Mouse (Mus musculus): ENCODE results near the gene Mdc1. TPM values are rescaled to one million over a fixed set of nuclear protein-coding genes. Genes with fewer than 3 reads are reported as not detected.
"Not testable (repeated sequence)": the region's sequence is repeated elsewhere in the genome, so short reads cannot be mapped to it uniquely, and the experiment has no call there.

Gene Mdc1
- polyA plus RNA-seq, 1 experiment from 2014 or later = 12.6 TPM

DNA sequence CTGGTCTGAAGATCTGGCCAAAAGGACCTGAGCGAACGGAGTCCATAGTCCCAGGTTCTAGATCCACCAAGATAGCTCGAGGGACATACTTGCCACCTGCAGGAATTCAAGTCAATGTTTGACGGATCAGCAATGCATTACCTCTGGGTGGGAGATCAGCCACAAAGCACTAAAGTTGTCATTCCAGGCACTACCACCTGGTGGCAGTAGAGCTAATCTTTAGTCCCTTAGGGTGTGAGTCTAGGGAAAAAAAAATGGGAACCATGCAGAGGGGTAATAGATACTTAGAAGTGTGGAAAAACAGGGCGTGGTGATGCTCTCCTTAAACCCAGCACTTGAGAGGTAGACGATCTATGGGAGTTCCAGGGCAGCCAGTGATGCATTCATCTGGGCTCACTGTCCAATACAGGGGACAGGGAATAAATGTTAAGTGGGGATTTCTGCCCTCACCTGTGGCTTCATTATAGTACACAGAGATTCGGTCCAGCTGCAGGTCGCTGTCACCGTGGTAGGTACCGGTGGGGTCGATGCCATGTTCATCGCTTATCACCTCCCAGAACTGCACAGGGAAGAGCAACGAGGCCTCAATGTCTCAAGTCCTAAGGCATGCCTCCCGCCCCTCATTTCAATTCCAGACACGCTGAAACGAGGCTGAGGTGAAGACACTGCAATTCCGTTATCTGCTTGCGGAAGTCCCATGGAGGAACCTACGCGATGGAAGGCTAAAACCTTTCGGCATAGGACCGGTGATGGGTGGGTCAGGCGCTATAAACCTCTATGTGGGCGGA is 4.9 kb upstream of the Mdc1 start:
- Histone ChIP-seq H3K36me3 (peaks cover 46% of the 10 kb centered on the region), H3K4me1 (replicated peaks) (peaks cover 40% of the 10 kb centered on the region), H3K9me3 (replicated peaks) (no peaks in the 10 kb centered on the region), H3K27me3 (no peaks in the 10 kb centered on the region), H3K27ac (peak overlapping the region; percentile 96), H3K4me3 (peak overlapping the region; percentile 68), H3K9ac (peak overlapping the region; percentile 85), H3K4me2 (peak overlapping the region; percentile 77)
- ATAC-seq (replicated peaks; ENCODE audit: insufficient number of reproducible peaks, insufficient read depth, low FRiP score, low read depth) = no peak
- WGBS = 6% methylated on average over 24 of the region's 24 CpGs

- peak overlapping the region; percentile 85 for H3K9ac ChIP-seq
- no peaks in the 10 kb centered on the region for H3K9me3 ChIP-seq (replicated peaks)
- H3K4me3 ChIP-seq = peak overlapping the region; percentile 68
- H3K27ac ChIP-seq = peak overlapping the region; percentile 96
- H3K4me2 ChIP-seq = peak overlapping the region; percentile 77
- peaks cover 42% of the 10 kb centered on the region for H3K4me1 ChIP-seq (replicated peaks)
- no peaks in the 10 kb centered on the region for H3K27me3 ChIP-seq
- peaks cover 41% of the 10 kb centered on the region for H3K36me3 ChIP-seq
- WGBS = under 1% methylated on average over 25 of the region's 25 CpGs
- peak; percentile 48 for ATAC-seq (replicated peaks; ENCODE audit: insufficient number of reproducible peaks, insufficient read depth, low FRiP score, low read depth)
These were observed 4.3 kb upstream of the Mdc1 start for GRCm38 (mm10) chr17:35836991-35837422.

GRCm38 (mm10) chr17:35837487-35837886 is 3.8 kb upstream of the Mdc1 start:
- 0 out of 2 replicates have a peak, but pooled peaks have one; percentile 10 for ATAC-seq (replicated peaks; ENCODE audit: insufficient number of reproducible peaks, insufficient read depth, low FRiP score, low read depth)
- H3K4me1 ChIP-seq (replicated peaks) = peaks cover 46% of the 10 kb centered on the region
- H3K9me3 ChIP-seq (replicated peaks) = no peaks in the 10 kb centered on the region
- peaks cover 36% of the 10 kb centered on the region for H3K36me3 ChIP-seq
- peak overlapping the region; percentile 85 for H3K9ac ChIP-seq
- H3K27ac ChIP-seq = peak overlapping the region; percentile 96
- peak overlapping the region; percentile 77 for H3K4me2 ChIP-seq
- WGBS = under 1% methylated on average over 18 of the region's 18 CpGs
- no peaks in the 10 kb centered on the region for H3K27me3 ChIP-seq
- H3K4me3 ChIP-seq = peak overlapping the region; percentile 68

DNA sequence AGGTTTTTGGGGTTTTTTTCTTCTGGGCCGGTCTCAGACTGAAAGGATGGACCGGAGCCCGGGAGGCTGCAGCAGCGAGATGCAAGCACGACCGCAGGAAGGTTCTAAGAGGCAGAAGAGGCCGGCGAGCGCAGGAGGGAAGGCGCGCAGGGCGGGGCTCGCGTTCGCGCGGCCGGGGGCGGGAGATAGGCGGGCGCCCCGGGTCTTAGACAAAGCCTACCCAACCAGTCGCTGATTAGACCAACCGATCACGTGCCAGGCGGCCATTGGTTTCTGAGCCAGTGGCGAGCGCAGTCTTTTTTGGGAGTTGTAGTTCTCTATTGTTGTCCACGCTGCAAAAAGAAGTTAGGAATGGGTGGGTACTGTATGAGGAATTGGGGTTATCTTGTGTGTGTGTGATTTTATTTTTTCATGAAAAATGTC is 3.2 kb upstream of the Mdc1 start, which contains the start of gene Tubb5:
Gene Tubb5 (minus strand): TSS at position 185 of the 423 bp plus-strand sequence.
- H3K4me2 ChIP-seq = peak within 1 kb of the TSS; percentile 77
- no peaks in the 10 kb centered on the region for H3K9me3 ChIP-seq (replicated peaks)
- H3K36me3 ChIP-seq = peaks cover 30% of the 10 kb centered on the region
- peaks cover 47% of the 10 kb centered on the region for H3K4me1 ChIP-seq (replicated peaks)
- H3K27ac ChIP-seq = peak within 1 kb of the TSS; percentile 96
- H3K27me3 ChIP-seq = no peaks in the 10 kb centered on the region
- H3K4me3 ChIP-seq = peak within 1 kb of the TSS; percentile 68
- under 1% methylated on average over 29 of the region's 29 CpGs for WGBS
- peak within 1 kb of the TSS; percentile 85 for H3K9ac ChIP-seq
- ATAC-seq (replicated peaks; ENCODE audit: insufficient number of reproducible peaks, insufficient read depth, low FRiP score, low read depth) = peak; percentile 74

- H3K4me2 ChIP-seq = peak overlapping the region; percentile 77
- WGBS = 2% methylated on average over 5 of the region's 5 CpGs
- no peaks in the 10 kb centered on the region for H3K27me3 ChIP-seq
- H3K9me3 ChIP-seq (replicated peaks) = no peaks in the 10 kb centered on the region
- ATAC-seq (replicated peaks; ENCODE audit: insufficient number of reproducible peaks, insufficient read depth, low FRiP score, low read depth) = no peak
- H3K27ac ChIP-seq = peak overlapping the region; percentile 91
- H3K36me3 ChIP-seq = peaks cover 26% of the 10 kb centered on the region
- peaks cover 43% of the 10 kb centered on the region for H3K4me1 ChIP-seq (replicated peaks)
- H3K9ac ChIP-seq = peak overlapping the region; percentile 46
- peak overlapping the region; percentile 68 for H3K4me3 ChIP-seq
These were observed 2.7 kb upstream of the Mdc1 start for GRCm38 (mm10) chr17:35838570-35838969.

DNA sequence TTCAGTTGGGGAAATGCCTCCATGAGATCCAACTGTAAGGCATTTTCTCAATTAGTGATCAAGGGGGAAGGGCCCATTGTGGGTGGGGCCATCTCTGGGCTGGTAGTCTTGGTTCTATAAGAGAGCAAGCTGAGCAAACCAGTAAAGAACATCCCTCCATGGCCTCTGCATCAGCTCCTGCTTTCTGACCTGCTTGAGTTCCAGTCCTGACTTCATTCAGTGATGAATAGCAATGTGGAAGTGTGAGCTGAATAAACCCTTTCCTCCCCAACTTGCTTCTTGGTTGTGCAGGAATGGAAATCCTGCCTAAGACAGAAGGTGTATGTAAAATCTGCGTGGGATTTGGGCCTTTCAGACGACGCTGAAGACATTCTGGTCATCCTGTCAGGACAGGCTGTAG is 2.3 kb upstream of the Mdc1 start:
- Histone ChIP-seq H3K36me3 (peaks cover 21% of the 10 kb centered on the region), H3K9ac (peak overlapping the region; percentile 46; the same call in 1 of the 2 replicates), H3K4me3 (peak overlapping the region; percentile 68), H3K4me1 (replicated peaks) (peaks cover 39% of the 10 kb centered on the region), H3K27ac (peak overlapping the region; percentile 91), H3K4me2 (peak overlapping the region; percentile 77)
- WGBS = 45% methylated on average over 3 of the region's 3 CpGs
- not testable (repeated sequence) for ATAC-seq (replicated peaks; ENCODE audit: insufficient number of reproducible peaks, insufficient read depth, low FRiP score, low read depth); H3K9me3 ChIP-seq (replicated peaks); H3K27me3 ChIP-seq

DNA sequence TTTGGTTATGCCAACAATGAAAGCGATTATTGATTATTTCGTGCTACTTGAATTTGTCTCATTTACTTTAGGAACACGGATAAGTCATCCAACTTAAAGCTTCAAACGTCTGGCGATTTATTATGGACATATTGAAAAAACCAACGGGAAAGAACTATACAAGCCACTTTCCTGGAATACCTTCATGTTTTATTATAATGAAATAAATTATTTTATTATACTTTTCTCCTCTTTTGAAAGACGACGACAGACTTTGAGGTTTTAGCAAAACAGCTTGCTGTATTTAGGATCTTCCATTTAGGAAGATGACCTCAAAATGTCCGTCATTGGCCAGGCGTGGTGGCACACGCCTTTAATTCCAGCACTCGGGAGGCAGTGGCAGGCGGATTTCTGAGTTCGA is 754 bp upstream of the Mdc1 start:
- H3K36me3 ChIP-seq = peaks cover 16% of the 10 kb centered on the region
- no peak for ATAC-seq (replicated peaks; ENCODE audit: insufficient number of reproducible peaks, insufficient read depth, low FRiP score, low read depth)
- peak overlapping the region; percentile 76 for H3K27ac ChIP-seq
- H3K4me1 ChIP-seq (replicated peaks) = peaks cover 25% of the 10 kb centered on the region
- peak overlapping the region; percentile 62 for H3K4me3 ChIP-seq
- no peaks in the 10 kb centered on the region for H3K27me3 ChIP-seq
- 53% methylated on average over 14 of the region's 14 CpGs for WGBS
- peak overlapping the region; percentile 56 for H3K4me2 ChIP-seq
- no peaks in the 10 kb centered on the region for H3K9me3 ChIP-seq (replicated peaks)
- peak overlapping the region; percentile 32; the same call in 1 of the 2 replicates for H3K9ac ChIP-seq

DNA sequence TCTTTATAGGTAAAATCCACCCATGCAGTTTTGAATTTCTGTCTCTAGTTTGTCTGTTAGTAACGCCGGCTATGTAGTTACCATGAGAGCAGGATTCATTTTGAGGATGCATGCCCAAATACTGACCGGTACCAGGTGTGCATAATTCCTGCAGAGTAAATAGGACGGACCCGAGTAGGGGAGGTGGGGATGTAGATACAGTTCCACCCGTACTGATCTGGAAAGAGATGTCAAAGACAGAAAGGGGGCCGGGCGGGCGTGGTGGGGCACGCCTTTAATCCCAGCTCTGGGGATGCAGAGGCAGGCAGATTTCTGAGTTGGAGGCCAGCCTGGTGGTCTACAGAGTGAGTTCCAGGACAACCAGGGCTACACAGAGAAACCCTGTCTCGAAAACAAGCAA is 691 bp downstream of the Mdc1 start:
- Histone ChIP-seq H3K4me2 (peak overlapping the region; percentile 66), H3K4me1 (replicated peaks) (peaks cover 19% of the 10 kb centered on the region), H3K9ac (peak overlapping the region; percentile 61), H3K36me3 (peaks cover 22% of the 10 kb centered on the region), H3K4me3 (peak overlapping the region; percentile 62), H3K27ac (peak overlapping the region; percentile 79), H3K27me3 (no peaks in the 10 kb centered on the region), H3K9me3 (replicated peaks) (no peaks in the 10 kb centered on the region)
- 18% methylated on average over 11 of the region's 11 CpGs for WGBS
- no peak for ATAC-seq (replicated peaks; ENCODE audit: insufficient number of reproducible peaks, insufficient read depth, low FRiP score, low read depth)

GRCm38 (mm10) chr17:35843514-35843913 is 2.2 kb downstream of the Mdc1 start:
- Histone ChIP-seq H3K36me3 (peaks cover 37% of the 10 kb centered on the region), H3K4me1 (replicated peaks) (peaks cover 18% of the 10 kb centered on the region), H3K9me3 (replicated peaks) (no peaks in the 10 kb centered on the region), H3K27ac (no peak overlapping the region), H3K27me3 (no peaks in the 10 kb centered on the region), H3K4me2 (0 out of 2 replicates have a peak overlapping the region, but pooled peaks have one; percentile 66), H3K9ac (no peak overlapping the region), H3K4me3 (no peak overlapping the region)
- 86% methylated on average over 3 of the region's 3 CpGs for WGBS
- no peak for ATAC-seq (replicated peaks; ENCODE audit: insufficient number of reproducible peaks, insufficient read depth, low FRiP score, low read depth)

- H3K4me1 ChIP-seq (replicated peaks) = no peaks in the 10 kb centered on the region
- H3K4me3 ChIP-seq = no peak overlapping the region
- H3K27ac ChIP-seq = no peak overlapping the region
- ATAC-seq (replicated peaks; ENCODE audit: insufficient number of reproducible peaks, insufficient read depth, low FRiP score, low read depth) = peak; percentile 56; the same call in 1 of the 2 replicates
- no peaks in the 10 kb centered on the region for H3K27me3 ChIP-seq
- no peak overlapping the region for H3K9ac ChIP-seq
- no peak overlapping the region for H3K4me2 ChIP-seq
- no peaks in the 10 kb centered on the region for H3K9me3 ChIP-seq (replicated peaks)
- peaks cover 79% of the 10 kb centered on the region for H3K36me3 ChIP-seq
- WGBS = 58% methylated on average over 1 of the region's 1 CpGs
These were observed 6.8 kb downstream of the Mdc1 start for GRCm38 (mm10) chr17:35848112-35848511.

- H3K4me1 ChIP-seq (replicated peaks) = no peaks in the 10 kb centered on the region
- no peak overlapping the region for H3K9ac ChIP-seq
- no peaks in the 10 kb centered on the region for H3K9me3 ChIP-seq (replicated peaks)
- WGBS = 78% methylated on average over 3 of the region's 3 CpGs
- H3K4me3 ChIP-seq = no peak overlapping the region
- no peak overlapping the region for H3K27ac ChIP-seq
- H3K27me3 ChIP-seq = no peaks in the 10 kb centered on the region
- ATAC-seq (replicated peaks; ENCODE audit: insufficient number of reproducible peaks, insufficient read depth, low FRiP score, low read depth) = no peak
- H3K4me2 ChIP-seq = no peak overlapping the region
- peaks cover 78% of the 10 kb centered on the region for H3K36me3 ChIP-seq
These were observed 9.7 kb downstream of the Mdc1 start for GRCm38 (mm10) chr17:35850974-35851373.
